Mouse (Mus musculus) brown adipose tissue, adult 24 weeks (tissue): ENCODE data around the gene Rcan1. TPM values are rescaled to one million over a fixed set of nuclear protein-coding genes. Genes with fewer than 3 reads are reported as not detected.
"Not testable (repeated sequence)": the region's sequence is repeated elsewhere in the genome, so short reads cannot be mapped to it uniquely, and the experiment has no call there.

Source experiments
- H3K27ac ChIP-seq: fragments of 200-500 bp; replicated peaks from 2 replicates; pipeline ENCODE4 v1.5.1; 2012; ENCODE audit warnings: low read depth, mild to moderate bottlenecking, low read length
- H3K4me1 ChIP-seq: fragments of 200-500 bp; 2 replicates; pipeline ENCODE4 v1.6.1; 2012; ENCODE audit warnings: low read length, mixed read lengths; ENCODE audit not compliant: control insufficient read depth, insufficient read depth, insufficient read length
- H3K4me3 ChIP-seq: fragments of 200-500 bp; 2 replicates; pipeline ENCODE4 v1.5.1; 2012; ENCODE audit warnings: low read depth, mild to moderate bottlenecking, low read length, moderate library complexity; ENCODE audit not compliant: insufficient read depth
- polyA plus RNA-seq: library from polyadenylated mRNA; stranded (reverse); fragments of >200 nt; gene quantifications from 2 replicates; pipeline ENCODE4 v1.2.4, GENCODE M21; 2012; ENCODE audit not compliant: missing spikeins, insufficient read depth, insufficient read length

Gene Rcan1
- polyA plus RNA-seq, 1 experiment = 44.4 TPM

DNA sequence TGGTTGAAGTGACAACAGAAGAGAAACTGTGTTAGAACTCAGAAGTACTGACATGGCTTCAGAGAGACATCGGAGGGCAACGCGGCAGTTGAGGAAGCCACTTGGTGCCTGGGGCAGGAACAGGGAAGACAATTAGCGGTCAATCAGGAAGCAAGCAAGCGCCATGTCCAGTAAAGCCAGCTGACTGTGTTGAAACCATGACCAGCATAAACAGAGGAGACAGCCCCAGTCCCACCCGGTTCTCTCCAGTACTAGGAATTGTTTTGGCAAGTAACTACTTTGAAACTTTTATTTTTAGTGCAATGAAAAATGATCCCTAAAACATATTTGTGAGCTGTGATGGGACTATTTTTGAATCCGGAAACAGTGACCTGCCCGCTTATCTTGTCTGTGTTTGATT lies 39.9 kb downstream of the Rcan1 start:
- Histone ChIP-seq H3K4me1 (peaks cover 23% of the 10 kb centered on the region), H3K4me3 (no peak overlapping the region), H3K27ac (peak overlapping the region; percentile 28; the same call in 1 of the 2 replicates)

DNA sequence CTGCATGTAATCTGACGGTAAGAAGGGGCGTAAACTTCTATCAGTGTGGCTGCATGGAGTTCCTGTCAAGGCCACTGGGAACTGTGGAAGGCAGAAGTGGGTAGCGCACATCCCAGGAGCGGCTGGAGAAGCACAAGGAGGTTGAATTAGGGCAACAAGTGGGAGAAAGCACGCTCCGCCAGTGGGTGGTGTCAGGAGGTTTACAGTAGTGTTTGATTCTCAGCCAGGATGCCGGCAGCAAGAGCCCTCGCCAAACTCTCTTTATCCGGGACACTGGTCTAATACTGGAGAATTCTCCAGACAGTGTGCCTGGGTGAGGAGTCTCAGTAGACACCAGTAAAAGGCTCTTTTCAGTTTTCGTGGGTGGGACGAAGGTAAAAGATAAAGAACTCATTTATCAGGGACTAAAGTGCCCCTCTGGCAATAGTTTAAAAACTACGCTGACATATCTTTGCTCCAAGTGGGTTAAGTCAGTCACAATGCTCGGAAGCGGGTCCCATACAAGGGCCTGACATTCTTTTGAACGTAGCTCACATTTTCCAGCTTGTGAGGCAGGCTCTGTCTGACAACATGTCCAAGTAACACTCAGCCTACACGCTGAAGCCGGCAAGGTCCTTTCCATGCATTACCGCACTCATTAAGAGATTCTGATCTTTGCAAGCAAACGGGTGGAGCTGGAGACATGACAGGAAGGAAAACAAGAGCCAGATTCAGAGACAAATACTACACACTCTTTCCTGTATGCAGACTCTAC lies 42.3 kb downstream of the Rcan1 start:
- H3K4me3 ChIP-seq = peak overlapping the region; percentile 18
- H3K4me1 ChIP-seq = peaks cover 25% of the 10 kb centered on the region
- peak overlapping the region; percentile 87 for H3K27ac ChIP-seq

DNA sequence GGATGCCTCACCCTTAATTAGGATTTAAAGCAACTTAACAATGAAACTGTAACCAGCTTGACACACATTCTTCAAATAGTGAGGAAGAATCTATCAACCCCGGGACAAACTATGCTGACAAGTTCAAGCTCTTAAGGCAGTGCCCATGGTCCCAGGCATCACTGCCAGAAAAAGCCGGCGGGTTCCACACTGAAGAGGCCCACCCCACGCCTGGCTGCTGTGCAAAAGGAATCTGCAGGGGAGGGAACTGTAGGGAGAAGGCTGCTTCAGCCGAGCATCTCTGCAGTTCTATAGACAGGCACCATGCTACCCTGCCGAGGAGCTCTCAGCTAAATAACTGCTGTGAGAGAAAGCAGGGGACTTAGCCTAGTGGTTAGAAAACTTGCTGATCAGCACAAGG lies 44.0 kb downstream of the Rcan1 start:
- no peak overlapping the region for H3K27ac ChIP-seq
- peaks cover 33% of the 10 kb centered on the region for H3K4me1 ChIP-seq

DNA sequence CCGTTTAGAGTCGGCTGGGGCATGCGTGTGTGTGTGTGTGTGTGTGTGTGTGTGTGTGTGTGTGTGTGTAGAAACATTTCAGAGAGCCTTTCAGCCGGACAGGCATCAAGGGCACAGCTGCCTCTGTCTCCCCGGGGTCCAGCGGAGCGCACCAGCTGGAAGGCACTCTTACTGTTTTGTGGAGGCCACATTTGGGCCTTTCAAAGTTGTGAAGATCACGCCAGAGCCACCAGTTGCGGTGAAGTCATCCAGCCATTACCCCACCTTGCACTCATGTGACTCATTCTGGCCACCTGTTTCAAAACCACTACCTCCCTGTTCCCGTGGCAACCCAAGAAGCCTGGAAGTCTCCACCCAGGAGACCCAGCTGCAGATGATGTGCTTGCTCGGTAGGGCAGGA lies 44.8 kb downstream of the Rcan1 start:
- Histone ChIP-seq H3K27ac (no peak overlapping the region), H3K4me3 (no peak overlapping the region), H3K4me1 (peaks cover 39% of the 10 kb centered on the region)

More for the DNA sequence above, 44.0 kb downstream of the Rcan1 start:
- no peak overlapping the region for H3K4me3 ChIP-seq

DNA sequence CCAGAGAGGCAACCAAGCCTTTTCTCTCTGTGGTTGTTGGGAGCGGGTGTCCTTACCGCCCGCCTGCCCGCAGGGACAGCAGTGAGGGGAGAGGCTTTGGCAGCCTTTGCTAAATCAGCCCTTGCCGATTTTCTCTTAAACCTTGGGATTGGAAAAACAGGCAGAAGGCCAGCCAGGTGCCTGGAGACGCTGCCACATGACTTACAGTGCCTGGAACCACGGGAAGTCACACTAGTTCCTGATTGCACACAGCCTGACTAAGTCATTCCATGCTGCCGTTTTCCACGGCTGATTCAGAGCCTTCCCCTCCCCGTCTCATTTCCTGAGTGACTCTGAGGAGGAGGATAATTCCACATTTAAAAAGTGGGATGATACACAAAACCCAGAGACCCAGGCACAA lies 47.3 kb downstream of the Rcan1 start:
- Histone ChIP-seq H3K27ac (peak overlapping the region; percentile 10), H3K4me1 (peaks cover 30% of the 10 kb centered on the region), H3K4me3 (no peak overlapping the region)

- H3K4me1 ChIP-seq = peaks cover 26% of the 10 kb centered on the region
- H3K27ac ChIP-seq = no peak overlapping the region
- no peak overlapping the region for H3K4me3 ChIP-seq
Measured at GRCm38 (mm10) chr16:92422435-92423362, 48.0 kb downstream of the Rcan1 start.

- H3K27ac ChIP-seq = no peak overlapping the region
- no peak overlapping the region for H3K4me3 ChIP-seq
- H3K4me1 ChIP-seq = peaks cover 30% of the 10 kb centered on the region
Measured at GRCm38 (mm10) chr16:92421147-92421934, 49.3 kb downstream of the Rcan1 start.

DNA sequence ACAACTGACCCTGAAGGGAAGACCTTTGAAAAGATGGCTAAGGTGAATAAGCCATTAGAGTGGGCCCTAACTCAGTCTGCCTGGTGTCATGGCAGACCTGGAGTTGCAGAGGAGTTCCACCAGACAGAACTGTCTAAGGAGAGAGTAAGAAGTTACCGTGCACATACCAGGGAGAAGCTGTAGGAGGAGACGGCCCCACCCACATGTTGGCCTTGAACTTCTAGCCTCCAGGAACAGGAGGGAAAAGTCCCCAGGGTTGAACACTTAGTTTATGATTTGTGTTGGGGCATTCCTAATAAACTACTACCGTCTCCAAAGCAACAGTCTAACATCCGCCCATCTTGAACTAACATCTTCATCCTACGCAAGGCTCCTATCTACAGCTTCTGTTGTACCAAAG lies 50.0 kb downstream of the Rcan1 start:
- H3K27ac ChIP-seq = no peak overlapping the region
- no peak overlapping the region for H3K4me3 ChIP-seq
- H3K4me1 ChIP-seq = peaks cover 35% of the 10 kb centered on the region

DNA sequence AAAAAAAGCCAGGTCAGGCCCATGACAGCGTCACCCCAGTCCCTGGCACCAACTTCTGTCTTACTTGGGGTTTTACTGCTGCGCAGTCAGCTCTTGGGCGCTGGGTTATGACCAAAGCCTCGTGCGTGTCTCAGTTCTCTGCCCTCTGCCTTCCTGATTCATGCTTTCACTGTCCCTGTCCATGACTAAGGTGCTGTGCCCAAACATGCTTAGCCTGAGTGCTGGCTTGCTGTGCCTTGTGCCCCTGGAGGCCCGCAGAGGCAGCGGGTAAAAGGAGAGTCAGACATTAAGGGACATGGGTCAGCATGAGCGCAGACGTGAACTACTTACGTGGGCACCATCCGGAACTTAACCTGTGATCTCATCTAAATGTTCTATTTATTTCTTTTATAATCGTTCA lies 51.6 kb downstream of the Rcan1 start:
- Histone ChIP-seq H3K27ac (no peak overlapping the region), H3K4me1 (peaks cover 34% of the 10 kb centered on the region), H3K4me3 (no peak overlapping the region)

DNA sequence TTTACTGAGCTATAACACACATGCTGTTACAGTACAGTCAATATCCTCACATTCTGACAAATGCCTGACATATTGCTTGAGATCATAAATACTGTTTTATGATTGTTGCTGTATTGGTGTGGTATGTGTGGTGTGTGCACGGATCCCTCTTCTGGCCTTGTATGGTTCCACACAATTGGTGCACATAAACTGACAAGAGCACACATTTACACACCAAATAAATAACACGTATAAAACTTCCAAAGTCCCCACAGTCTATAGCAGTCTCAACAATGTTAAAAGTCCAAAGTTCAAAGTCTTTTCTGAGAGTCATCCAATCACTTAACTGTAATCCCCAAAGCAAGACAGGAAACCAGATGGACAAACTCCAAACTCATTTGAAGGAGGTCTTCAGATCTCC lies 53.4 kb downstream of the Rcan1 start:
- Histone ChIP-seq H3K4me1 (peaks cover 28% of the 10 kb centered on the region), H3K4me3 (no peak overlapping the region), H3K27ac (no peak overlapping the region)

- Histone ChIP-seq H3K4me1 (peaks cover 22% of the 10 kb centered on the region), H3K27ac (peak overlapping the region; percentile 83), H3K4me3 (no peak overlapping the region)
Measured at GRCm38 (mm10) chr16:92415702-92416118, 55.0 kb downstream of the Rcan1 start.

DNA sequence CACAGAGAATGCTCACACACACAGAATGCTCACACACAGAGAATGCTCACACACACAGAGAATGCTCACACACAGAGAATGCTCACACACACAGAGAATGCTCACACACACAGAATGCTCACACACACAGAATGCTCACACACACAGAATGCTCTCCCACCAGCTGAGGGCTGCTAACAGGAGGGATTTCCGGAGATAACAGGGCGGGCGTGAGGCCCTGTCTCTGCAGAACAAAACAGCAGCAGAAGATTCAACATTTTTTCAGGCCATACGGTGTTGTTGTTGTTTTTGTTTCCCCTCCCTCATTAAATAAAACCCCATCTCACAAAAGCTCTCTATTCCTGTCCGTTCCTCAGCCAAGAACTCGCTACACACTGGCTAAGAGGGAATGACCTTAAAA lies 55.6 kb downstream of the Rcan1 start:
- H3K27ac ChIP-seq = 0 out of 2 replicates have a peak overlapping the region, but pooled peaks have one; percentile 18
- H3K4me3 ChIP-seq = not testable (repeated sequence)
- peaks cover 22% of the 10 kb centered on the region for H3K4me1 ChIP-seq

GRCm38 (mm10) chr16:92412888-92413287 lies 57.8 kb downstream of the Rcan1 start:
- peaks cover 20% of the 10 kb centered on the region for H3K4me1 ChIP-seq
- no peak overlapping the region for H3K4me3 ChIP-seq
- peak overlapping the region; percentile 1; the same call in 1 of the 2 replicates for H3K27ac ChIP-seq

DNA sequence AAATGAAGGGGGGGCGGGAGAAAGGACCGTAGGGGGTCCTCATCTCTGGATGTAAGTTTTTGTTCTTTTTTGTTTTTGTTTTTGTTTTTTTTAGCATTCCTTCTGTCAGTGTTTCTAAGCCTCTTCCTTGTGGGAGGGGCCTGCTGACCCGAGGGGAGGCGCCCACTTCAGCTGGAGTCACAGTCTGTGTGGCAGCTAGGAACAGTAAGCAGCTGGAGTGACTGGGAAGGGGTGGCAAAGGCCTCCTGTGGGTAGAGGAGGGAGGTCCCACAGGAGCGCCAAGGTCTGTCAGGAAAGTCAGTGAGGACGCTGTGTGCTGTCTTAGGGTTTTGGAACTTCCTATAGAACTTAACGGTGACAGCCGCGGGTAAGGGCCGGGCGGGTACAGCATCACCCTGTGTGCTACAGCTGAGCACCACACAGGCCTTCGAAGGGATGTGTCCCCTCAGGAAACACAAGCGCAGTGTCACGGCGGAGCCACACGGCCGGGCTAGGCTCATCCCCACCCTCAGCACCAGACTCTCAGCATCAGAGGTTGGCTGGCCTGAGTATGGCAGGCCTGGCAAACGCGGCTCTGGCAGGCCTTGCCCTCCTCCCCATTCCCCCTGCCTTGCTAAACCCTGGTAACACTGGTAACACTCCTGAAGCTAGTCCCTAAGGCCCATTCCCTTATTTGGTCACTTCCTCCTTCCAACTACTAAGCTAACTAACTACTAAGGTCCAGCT lies 58.5 kb downstream of the Rcan1 start:
- no peak overlapping the region for H3K27ac ChIP-seq
- H3K4me1 ChIP-seq = peaks cover 20% of the 10 kb centered on the region
- no peak overlapping the region for H3K4me3 ChIP-seq
